Mouse (Mus musculus) kidney, postnatal 10 days (tissue): ENCODE data around the gene Zfyve1.

ENCODE experiments used
- DNase-seq: peaks from one replicate; pipeline ENCODE4 v3.0.0; 2021; ENCODE audit warnings: mixed read lengths

Zfyve1 gene

DNA sequence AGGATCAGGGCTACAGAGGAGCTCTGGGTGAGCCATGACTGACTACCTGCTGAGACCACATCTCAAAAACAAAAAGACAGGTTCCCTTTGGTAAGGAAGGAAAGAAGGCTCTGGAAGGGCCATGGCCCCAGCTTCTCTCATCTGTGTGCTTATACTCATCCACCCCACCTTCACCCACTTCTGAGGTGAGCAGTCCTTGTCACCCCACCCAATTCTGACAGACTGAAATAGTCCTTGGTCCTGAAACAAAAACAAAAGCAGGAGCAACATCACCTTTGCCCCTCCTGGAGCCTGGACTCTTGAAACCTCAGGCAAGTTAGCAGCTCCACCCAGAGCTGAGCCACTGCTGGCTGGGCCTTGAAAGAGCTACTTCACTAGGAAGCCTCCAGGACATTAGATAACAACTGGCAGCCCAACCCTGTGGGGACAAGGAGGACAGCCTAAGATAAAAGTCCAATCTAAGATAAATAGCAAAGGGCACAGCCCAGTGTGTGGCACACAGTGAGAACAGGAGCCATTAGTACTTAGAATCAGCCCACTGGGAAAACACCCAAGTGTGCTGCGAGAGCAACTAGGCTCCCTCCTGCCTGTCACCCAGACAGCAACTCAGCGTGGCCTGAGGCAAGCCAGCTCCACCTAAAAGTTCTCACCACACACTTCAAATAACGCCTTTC, 18.0 kb downstream of the Zfyve1 start:
- DNase-seq = peak; percentile 32

DNA sequence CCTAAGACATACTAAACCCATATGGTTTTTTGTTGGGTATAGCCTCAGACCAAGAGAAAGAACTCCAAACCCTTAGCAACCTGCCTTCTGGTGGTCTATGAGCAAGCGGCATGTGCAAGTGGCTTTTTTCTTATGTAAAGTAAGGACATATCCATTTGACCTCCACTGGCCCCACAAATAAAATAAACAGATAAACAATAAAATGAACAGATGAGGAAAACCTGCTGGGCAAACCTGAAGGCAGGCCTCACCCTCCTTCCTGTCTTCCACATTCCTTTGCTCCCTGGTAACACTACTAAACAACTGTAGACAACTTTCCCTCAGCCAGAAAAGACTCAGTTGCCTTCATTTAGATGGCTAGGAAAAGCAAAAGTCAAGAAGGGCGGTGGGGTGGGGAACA, 18.7 kb downstream of the Zfyve1 start:
- no peak for DNase-seq

DNA sequence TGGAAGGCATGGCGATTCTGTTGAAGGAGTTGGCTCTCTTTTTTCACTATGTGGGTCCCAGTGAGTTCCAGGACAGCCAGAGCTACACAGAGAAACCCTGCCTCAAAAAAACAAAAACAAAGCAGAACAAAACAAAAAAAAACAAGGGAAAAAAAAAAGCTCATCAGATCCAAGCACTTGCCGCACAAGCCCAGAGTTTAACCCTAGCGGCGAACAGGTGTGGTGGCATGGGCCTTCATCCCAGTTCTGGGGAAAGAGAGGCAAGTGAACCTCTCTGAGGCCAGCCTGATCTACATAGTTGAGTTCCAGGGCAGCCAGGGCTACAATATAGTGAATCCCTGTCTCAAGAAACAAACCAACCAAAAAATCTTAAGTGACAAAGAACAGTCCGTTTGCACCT, 19.6 kb downstream of the Zfyve1 start:
- no peak for DNase-seq

DNA sequence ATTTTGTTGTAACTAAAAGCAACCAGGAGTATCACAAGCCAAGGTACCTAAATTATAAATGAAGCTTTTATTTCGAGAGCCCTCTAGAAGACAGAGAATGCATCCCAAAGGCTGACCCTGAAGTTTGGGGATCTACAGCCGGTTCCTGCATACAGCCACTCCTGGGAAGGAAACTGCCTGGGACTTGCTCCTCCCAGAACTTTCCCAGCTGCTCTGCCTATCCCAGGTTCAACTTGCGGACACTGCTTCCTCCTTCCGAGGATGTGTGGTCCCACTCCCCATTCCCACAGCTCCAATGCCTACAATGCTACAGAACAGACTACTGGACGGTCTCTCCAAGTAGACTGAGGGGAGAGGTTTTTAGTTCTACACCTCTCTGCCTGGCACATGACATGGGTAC, 24.3 kb downstream of the Zfyve1 start:
- DNase-seq = peak; percentile 37

DNA sequence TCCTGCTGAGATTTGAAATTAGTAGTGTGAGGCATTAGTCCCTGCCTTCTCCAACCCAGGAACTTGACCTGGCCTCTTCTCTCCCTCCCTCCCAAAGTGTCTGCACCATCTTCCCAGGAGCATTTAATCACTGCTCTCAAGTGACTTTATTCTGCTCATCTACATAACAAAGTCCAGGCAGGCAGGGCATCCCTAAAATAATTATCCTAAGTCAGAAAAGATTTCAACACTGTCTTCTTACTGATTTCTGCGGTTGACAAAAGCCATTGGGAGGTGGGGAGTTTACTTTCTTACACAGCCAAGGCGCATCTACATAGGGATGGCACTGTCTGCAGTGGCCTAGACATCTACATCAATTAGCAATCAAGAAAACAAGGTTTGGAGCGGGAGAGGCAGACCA, 27.2 kb downstream of the Zfyve1 start:
- DNase-seq = no peak

DNA sequence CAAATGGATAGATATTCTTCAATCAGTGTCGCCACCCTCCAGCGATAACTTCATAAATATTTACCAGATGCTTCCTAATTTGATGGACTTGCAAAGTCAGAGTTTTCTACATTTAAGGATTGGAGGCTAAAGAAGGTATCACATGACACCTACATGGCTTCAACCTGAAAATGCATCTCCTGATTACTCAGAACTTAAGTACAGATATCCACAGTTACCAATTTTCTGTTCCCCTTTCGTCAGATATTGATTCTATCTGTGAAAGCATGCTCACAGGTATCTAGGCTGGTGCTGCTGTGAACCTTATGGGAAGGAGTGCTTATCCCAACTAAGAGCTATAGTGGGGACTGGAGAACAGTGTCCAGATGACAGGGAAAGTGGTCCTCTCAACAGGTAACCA, 34.4 kb downstream of the Zfyve1 start:
- no peak for DNase-seq

DNA sequence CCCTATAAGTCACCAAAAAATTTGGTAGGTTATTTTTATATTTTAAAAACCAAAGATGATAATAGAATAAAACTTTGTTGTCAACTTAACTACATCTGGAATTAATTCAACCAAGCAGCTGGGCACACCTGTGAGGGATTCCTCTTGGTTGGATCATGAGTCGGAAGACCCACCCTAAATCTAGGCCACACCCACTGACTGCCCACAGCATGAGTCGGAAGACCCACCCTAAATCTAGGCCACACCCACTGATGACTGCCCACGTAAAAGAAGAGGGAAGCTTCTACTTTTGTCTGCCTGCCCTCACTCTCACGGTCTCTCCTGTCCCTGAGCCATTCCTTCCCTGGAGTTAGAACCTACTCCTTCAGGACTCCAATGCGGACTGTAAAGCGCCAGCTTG, 36.8 kb downstream of the Zfyve1 start:
- no peak for DNase-seq

DNA sequence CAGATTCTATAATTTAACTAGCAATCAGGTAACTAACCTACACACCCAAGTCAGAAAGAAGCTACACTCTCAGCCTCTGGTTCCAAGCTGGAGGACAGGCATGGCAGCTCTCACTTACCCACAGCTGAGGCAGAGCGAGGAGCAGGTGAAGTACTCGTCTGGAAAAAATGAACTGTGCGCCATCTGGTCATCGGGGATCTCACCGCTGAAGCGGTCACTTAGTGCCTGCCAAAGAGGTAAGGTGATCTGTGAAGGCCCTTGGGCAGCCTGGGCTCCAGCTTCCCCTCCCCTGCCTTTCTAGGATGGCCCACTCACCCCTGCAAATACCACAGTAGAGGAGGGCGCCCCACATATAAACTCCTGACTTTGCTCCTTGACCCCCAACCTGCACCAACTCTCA, 38.5 kb downstream of the Zfyve1 start:
- DNase-seq = no peak

DNA sequence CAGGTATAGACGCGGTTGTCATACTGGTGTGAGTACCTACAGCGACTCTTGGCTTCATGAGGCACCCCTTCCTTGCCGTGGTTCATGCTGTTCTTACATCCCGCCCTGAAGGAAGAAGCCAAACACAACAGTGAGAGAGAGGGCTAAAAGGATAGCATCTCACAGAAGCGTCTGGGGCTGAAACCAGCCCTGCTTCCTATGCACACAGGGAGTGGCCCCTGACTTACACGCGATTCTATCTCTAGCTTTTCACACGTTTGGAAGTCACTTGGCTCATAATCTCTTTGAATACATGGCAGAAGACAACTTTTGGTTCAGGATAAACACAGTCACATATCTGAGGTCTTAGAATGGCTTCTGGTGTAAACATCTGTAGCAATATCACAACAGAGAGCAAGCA, 41.4 kb downstream of the Zfyve1 start:
- DNase-seq = no peak

DNA sequence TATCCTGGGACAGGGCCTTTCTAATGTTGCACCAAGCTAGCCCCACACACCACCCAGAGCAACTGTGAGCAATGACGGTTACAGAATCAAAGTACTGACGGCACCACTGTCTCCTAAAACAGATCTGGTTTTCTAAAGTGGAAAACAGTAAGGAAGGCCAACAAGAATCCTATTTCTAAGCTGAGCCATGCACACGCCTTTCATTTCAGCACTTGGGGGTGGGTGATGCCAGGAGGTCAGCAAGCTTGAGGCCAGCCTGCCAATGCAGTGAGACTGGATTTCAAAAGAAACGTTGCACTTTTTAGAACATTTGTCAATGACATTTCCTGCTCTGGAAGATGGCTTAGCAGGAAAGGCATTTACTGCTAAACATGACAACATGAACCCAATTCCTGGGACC, 43.2 kb downstream of the Zfyve1 start:
- no peak for DNase-seq

DNA sequence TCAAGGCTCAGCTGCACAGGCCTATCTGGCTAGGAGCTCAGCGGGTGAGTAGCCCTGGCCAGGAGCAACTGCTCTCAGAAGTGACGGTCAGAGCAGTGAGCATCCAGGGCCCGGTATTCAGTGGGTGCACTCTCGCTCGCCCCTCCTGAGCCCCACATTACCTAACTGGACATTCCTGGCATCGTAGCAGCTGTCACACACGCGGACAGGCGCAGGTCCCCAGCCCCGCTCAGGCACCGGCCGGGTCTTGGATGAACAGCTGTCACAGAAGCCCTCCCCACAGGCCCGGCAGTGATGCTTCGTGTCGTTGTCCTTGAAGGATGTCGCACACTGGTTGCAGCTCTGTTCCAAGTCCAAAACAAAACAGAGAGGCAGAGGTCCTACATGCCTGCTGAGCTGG, 45.7 kb downstream of the Zfyve1 start:
- DNase-seq = no peak

DNA sequence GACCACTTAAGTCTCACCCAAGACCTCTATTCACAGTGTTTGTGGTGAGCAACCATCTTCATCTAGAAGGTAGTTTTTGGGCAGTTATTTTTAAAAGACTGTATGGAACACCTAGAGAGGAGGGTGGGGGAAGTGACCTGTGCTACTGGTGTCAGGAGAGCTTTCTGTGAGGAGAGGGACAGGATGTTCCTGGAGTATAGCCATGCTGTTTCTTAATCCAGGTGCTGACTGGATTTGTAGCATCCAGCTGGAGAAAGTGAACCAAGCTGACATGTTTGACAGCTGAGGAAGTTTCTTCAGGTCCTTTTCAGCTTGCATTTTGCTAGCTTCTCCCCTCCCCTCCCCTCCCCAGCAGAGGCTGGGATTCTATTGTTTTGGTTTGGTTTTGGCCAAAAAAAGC, 52.2 kb downstream of the Zfyve1 start:
- DNase-seq = no peak

DNA sequence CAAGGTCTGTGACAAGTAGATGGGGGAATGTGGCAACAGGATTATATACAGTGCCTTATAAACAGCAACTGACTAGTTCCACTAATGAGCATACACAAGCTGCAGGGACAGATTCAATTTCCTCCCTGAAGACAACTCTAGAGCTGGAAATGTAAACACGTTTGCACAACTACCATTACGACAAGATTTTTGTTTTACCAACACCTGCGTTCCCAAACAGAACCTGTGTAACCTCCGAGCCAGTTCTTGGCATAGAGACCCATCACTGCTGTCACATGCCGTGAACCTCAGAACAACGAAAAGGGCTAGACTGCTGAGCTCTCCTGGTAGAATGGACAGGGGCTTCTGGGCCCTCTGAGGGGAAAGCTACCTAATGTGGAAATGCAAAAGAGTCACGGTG, 53.0 kb downstream of the Zfyve1 start:
- DNase-seq = no peak

DNA sequence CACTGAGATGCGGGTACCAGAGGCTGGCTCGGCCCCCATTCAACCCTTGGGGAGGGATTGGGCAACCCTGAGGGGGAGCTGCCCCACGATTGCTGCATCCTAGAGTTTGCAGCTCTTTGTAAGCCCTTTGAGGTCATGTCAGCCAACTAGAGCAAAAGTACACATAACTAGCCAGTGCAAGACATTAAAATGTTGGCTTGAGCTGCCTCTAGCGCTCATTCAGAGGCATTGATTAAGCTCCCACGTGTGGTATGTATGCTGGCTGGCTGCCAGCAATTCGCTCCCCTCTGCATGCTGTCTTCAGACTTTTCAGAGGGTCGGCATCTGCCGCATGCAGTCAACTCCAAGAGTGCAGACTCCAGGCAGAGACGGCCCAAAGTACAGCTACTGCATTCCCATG, 61.0 kb downstream of the Zfyve1 start:
- no peak for DNase-seq

DNA sequence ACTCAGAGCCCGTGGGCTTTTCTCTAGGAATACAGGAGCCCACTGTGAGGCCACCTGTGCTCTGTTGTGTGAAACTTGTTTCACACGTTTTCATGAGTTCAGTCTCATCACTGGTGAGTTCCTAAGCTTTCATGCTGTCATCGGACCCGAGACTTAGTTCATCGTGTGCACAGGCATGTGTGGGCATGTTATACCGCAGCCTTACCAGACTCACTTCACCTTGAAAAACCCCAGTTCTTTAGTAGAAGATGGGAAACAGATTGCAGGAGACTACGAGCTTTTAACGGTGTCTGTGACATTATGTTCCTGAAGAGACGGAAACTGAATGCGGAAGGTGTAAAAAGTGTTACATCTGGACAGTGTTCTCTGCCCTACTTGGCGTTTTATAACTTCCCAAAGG, 61.6 kb downstream of the Zfyve1 start:
- DNase-seq = no peak

DNA sequence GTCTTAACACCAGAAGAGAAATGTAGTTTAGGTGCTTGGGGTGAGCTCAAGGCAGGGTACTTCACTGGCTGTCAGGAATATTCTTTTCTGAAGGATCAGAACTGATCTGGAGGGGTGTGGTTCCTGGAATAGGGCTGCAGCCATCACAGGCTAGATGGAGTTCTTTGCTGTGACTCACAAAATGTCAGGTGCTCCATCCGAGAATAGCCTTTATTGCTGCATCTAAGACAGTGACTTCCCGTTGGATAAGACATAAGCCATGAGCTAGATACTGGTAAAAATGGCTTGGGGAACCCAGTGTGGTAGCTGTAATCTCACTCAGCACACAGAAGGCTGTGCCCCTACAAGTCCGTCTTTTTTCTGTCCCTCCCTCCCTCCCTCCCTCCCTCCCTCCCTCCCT, 62.8 kb downstream of the Zfyve1 start:
- DNase-seq = no peak

DNA sequence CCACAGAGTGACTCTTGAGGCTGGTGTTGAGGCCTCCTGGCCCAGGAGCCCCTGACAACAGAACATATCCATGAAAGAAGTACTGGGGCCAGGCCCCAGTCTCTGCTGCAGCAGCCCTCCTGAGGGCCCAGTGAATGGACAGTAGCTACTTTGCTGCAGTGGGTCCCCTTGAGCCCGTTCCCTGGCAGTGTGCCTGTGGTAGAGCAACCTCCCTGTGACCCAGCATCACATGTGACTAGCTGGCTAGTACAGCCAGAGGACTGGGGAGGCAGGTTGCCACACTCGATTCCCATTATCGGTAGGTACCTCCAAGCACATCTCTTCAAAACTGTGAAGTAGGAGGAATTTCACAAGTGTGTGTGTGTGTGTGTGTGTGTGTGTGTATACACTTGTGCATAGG, 64.1 kb downstream of the Zfyve1 start:
- no peak for DNase-seq

DNA sequence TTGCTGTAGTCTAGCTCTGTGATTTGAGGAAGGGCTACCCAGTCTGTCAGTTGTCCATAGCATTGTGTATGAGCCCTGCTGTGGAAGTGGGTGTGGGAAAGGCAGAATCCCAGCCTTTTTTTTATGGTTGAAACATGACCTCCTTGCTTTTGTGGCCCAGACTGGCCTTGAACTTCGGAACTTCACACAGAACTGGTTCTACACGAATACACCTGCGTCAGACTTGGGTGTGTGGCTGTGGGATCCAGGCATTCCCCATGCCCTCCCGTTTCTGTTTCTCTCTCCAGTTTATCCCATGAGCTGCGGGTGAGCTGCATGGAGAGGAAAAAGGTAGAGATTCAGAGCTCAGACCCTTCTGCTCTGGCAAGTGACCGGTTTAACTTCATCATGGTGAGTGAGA, 65.0 kb downstream of the Zfyve1 start:
- DNase-seq = no peak

DNA sequence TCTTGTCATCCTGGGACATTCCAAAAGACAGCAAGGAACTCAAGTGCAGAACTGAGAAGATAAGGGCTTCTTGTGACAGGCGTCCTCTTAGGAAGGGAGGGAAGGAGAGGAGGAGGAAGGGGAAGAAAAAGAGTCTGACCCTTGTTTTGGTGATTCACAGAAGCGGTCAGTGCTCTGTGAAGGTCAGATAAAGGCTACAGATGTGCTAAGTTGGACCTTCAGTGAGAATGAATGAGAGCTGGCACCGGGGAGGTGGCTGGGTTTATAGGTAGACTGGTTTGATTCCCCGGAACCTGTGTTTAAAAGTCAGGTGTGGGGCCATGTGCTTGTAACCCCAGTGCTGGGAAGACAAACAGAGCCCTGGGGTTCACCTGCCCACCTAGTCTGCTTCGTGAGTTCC, 68.4 kb downstream of the Zfyve1 start:
- DNase-seq = no peak

DNA sequence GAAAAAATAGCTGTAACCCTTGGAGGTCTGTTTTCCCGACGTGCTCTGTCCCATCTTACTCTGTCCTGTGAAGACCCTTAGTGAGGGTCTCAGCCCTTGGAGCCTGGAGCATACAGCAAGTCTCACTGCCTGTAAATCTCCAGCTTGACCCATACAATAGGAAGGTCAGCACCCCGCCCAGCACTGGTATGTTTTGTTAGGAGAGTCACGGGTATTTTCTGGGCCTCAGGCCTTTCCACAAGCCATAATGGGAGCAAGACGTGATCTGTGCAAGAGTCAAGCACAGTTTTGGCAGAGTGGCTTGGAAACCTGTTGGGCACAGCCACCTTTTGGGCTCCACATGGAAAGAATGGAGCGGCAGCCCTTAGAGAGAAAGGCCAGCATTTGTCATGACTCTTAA, 69.2 kb downstream of the Zfyve1 start:
- no peak for DNase-seq

DNA sequence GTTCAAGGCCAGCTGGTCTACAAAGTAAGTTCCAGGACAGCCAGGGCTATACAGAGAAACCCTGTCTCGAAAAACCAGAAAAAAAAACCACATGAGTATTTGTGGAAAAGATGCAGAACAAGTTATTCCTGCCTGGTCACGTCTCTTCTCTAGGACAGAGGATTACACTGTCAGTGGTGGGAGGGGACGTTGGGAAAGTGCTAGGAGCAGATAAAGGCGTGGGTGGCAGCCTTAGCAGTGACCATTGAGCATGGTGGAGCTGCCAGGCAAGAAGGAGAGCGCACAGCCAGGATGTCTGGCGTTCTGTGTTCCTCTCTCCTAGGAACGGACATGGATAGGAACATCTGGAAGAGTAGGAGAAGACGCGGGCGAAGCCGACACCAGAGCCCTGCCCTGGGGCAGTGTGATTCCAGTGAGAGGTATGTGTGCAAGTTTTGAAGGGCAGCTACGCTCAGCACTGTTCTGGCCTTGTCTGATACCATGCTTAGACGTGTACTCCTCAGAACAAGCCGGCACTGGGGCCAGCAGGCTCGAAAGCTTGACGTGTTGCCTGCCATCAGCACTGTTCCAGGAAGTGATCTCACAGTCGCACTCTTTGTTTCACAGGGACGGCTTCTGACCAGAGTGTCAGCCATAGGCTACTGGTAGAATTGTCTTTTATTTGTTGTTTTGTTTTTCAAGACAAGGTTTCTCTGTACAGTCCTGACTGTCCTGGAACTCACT, 71.0 kb downstream of the Zfyve1 start:
- DNase-seq = no peak

DNA sequence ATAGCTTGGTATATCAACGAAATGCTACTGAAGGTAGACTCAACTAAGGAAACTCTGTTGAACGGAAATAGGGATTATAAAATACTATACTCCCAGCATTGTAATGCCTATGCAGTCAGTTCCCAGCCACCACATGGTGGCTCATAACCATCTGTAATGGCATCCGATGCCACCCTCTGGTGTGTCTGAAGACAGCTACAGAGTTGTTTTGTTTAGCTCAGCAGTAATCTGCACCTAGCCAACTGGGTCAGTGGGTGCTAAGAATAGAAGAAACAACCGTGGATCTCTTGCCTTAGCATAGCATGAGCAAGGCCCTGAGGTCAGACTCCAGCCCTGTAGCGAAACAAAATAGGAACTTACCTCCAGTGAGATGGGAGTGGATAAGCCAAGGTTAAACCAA, 72.7 kb downstream of the Zfyve1 start:
- no peak for DNase-seq

DNA sequence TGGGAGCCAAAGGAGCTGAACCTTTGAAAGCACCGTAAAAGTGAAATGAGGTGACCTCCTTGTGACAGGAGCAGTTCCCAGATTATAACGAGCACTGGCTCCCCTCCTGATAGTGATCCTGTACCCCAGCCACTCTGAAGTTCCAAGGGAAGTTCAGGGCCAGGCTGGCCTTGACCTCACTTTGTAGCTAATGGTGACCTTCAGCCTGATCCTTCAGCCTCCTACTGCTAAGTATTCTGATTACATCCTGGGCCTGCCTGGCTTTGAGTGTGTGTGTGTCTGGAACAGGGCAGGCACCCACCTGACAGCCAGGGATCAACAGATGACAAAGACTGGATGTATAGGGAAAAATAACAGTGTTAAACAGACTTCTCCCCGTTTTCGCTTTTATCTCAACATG, 73.1 kb downstream of the Zfyve1 start:
- no peak for DNase-seq

DNA sequence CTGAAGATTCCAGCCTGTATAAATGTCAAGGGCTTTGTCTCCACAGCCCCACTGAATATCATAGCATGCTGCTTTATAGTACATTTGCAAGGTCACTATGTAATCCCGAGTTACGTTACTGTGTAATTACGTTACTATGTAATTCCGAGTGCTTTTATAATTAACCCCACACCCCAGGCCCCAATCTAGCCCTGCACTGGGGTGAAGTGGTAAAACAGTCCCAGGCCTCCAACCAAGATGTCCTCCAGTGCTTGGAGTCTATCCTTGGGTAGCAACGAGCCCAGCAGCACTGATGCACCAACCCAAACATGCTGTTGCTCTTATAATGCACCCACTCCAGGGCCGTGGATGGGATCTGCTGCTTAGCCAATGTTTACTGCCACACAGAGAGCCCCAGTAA, 74.0 kb downstream of the Zfyve1 start:
- DNase-seq = no peak

DNA sequence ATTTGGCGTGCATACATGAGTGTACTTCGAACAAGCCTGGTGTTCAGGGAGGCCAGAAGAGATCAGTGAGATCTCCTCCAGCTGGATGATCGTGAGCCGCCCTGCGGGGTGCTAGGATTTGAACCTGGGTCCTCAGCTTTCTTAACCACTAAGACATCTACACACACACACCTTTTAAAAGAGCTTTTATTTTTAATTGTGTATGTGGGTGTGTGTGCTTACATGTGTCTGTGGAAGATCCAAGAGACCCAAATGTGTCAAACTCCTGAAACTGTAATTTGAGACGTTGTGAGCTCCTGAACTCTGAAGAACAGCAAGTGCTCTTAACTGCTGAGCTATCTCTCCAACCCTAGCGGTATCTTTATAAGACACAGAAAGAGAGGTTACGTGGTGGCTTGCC, 75.9 kb downstream of the Zfyve1 start:
- no peak for DNase-seq
